Mouse (Mus musculus) limb, embryonic 14.5 days (tissue): ENCODE results near the gene 5330417C22Rik. TPM values are rescaled to one million over a fixed set of nuclear protein-coding genes. Genes with fewer than 3 reads are reported as not detected.
A peak's percentile ranks its signal among the peaks of the same experiment; 100 is the strongest.
"Not testable (repeated sequence)": the region's sequence is repeated elsewhere in the genome, so short reads cannot be mapped to it uniquely, and the experiment has no call there.

Experiments
- ATAC-seq: fragments of 200-750 bp; cut with Nextera tagmentation; 2 replicates; pipeline ENCODE4 v1.8.0; 2017; ENCODE audit warnings: low read depth, moderate number of reproducible peaks, moderate TSS enrichment; ENCODE audit not compliant: low FRiP score
- DNase-seq: peaks from one replicate; pipeline ENCODE4 v3.0.0-alpha.2; 2015; ENCODE audit warnings: low spot score
- H3K27ac ChIP-seq: fragments of 300-500 bp; sonication (generic); replicated peaks from 2 replicates; pipeline ENCODE4 v1.5.1; 2014; ENCODE audit warnings: low read depth, mild to moderate bottlenecking, low read length, moderate library complexity, mixed read lengths
- H3K27me3 ChIP-seq: fragments of 300-500 bp; sonication (generic); 2 replicates; pipeline ENCODE4 v1.6.1; 2014; ENCODE audit warnings: low read length, mixed read lengths; ENCODE audit not compliant: control insufficient read depth, insufficient read depth
- H3K36me3 ChIP-seq: fragments of 300-500 bp; sonication (generic); 2 replicates; pipeline ENCODE4 v1.6.1; 2014; ENCODE audit warnings: mild to moderate bottlenecking, low read length, moderate library complexity, mixed read lengths; ENCODE audit not compliant: control insufficient read depth, insufficient read depth
- H3K4me1 ChIP-seq: fragments of 300-500 bp; sonication (generic); 2 replicates; pipeline ENCODE4 v1.6.1; 2014; ENCODE audit warnings: antibody characterized with exemption, low read length, mixed read lengths; ENCODE audit not compliant: control insufficient read depth, insufficient read depth
- H3K4me2 ChIP-seq: fragments of 300-500 bp; sonication (generic); replicated peaks from 2 replicates; pipeline ENCODE4 v1.6.1; 2014; ENCODE audit warnings: low read depth, mild to moderate bottlenecking, low read length, moderate library complexity; ENCODE audit not compliant: severe bottlenecking
- H3K4me3 ChIP-seq: fragments of 300-500 bp; sonication (generic); replicated peaks from 2 replicates; pipeline ENCODE4 v1.5.1; 2014; ENCODE audit warnings: low read length
- H3K9ac ChIP-seq: fragments of 300-500 bp; sonication (generic); 2 replicates; pipeline ENCODE4 v1.6.1; 2014; ENCODE audit warnings: mild to moderate bottlenecking, low read depth, low read length, moderate library complexity; ENCODE audit not compliant: severe bottlenecking
- H3K9me3 ChIP-seq: fragments of 300-500 bp; sonication (generic); 2 replicates; pipeline ENCODE4 v1.6.1; 2016; ENCODE audit warnings: low read length; ENCODE audit not compliant: control insufficient read depth
- POLR2A ChIP-seq: fragments of 200-500 bp; IDR thresholded peaks from 2 replicates; pipeline ENCODE4 v1.8.0; 2012; ENCODE audit warnings: inconsistent platforms, mild to moderate bottlenecking, moderate library complexity, borderline replicate concordance; ENCODE audit not compliant: insufficient read depth, insufficient read length; ENCODE audit errors: extremely low read depth
- WGBS: fragments of 180-500 bp; shearing (Covaris S2); extraction: QIAGEN DNeasy Blood & Tissue Kit; methylation state at CpG from one replicate; pipeline ENCODE4 v1.1.7; 2014; 5-methylcytosine and 5-hydroxymethylcytosine counted together
- polyA plus RNA-seq, 2 experiments: library from polyadenylated mRNA; depleted of rRNA in 1 of 2; stranded (reverse) in 1 of 2; unstranded in 1 of 2; fragments of >200 nt; fragmentation: Nextera tagmentation in 1 of 2; extraction: Ambion mirVana in 1 of 2; gene quantifications; 2 replicates each; pipeline versions ENCODE4 v1.2.1 to v1.2.3; 2012 to 2014

5330417C22Rik gene
- polyA plus RNA-seq, 2 experiments = 0.39 to 0.83 TPM

DNA sequence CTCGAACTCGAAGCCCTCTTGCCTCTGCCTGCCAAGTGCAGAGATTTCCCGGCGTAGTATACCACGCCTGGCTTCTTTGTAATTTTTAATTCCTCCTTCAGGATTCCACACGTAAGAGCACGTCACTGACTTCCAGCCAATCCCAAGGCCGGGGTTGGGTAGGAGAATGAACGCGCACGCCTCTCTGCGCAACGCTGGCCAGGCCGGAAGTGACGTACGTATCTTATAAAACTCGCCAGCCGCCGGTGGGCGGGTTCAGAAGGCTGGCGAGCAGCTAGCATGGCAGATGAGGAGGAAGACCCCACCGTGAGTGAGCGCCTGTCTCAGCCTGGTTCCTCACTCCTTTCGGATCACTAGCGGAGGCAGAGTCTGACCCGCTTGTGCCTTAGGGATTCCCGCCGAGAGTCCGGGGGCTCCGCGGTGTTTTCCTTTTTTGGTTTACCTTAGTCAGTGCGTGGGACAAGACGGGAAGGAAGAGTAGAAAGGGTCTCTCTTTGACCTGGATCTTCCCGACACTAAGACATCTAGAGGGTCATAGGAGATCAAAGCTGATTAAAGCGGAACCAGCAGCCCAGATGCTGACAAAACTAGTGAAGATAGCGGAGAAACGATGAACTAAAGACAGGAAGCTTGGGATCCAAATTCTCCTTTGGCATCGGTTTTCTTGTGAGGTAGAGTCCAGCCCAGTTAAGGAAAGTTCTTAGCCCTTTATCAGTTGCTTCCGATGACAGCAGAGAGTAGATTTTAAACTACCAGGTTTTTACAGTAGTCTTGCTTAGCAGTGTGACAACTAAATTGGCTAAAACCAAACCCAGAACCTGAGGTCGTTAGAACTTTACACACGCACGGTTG lies 35.3 kb upstream of the 5330417C22Rik start, which contains the start of gene Taf13:
TSS of gene Taf13 (plus strand) at position 256 of the 852 bp plus-strand sequence.
- H3K9ac ChIP-seq = peak within 1 kb of the TSS; percentile 75
- no peaks in the 10 kb centered on the region for H3K9me3 ChIP-seq
- peak; percentile 98 for DNase-seq
- peak; percentile 99 for ATAC-seq
- no peaks in the 10 kb centered on the region for H3K27me3 ChIP-seq
- no peaks in the 10 kb centered on the region for H3K36me3 ChIP-seq
- H3K4me3 ChIP-seq = peak within 1 kb of the TSS; percentile 68
- under 1% methylated on average over 42 of the region's 42 CpGs for WGBS
- H3K27ac ChIP-seq = peak within 1 kb of the TSS; percentile 52; the same call in 1 of the 2 replicates
- H3K4me1 ChIP-seq = peaks cover 7% of the 10 kb centered on the region
- peak within 1 kb of the TSS; percentile 67 for H3K4me2 ChIP-seq
- peak; percentile 100; the same call in 1 of the 2 replicates for TF ChIP-seq POLR2A

GRCm38 (mm10) chr3:108570813-108571212 lies 34.5 kb upstream of the 5330417C22Rik start:
- H3K27ac ChIP-seq = 0 out of 2 replicates have a peak overlapping the region, but pooled peaks have one; percentile 27
- H3K9me3 ChIP-seq = no peaks in the 10 kb centered on the region
- DNase-seq = no peak
- 89% methylated on average over 14 of the region's 14 CpGs for WGBS
- no peak for TF ChIP-seq POLR2A
- peak overlapping the region; percentile 45; the same call in 1 of the 2 replicates for H3K4me2 ChIP-seq
- peak overlapping the region; percentile 68 for H3K4me3 ChIP-seq
- no peak overlapping the region for H3K9ac ChIP-seq
- no peaks in the 10 kb centered on the region for H3K27me3 ChIP-seq
- H3K36me3 ChIP-seq = no peaks in the 10 kb centered on the region
- no peak for ATAC-seq
- peaks cover 7% of the 10 kb centered on the region for H3K4me1 ChIP-seq

DNA sequence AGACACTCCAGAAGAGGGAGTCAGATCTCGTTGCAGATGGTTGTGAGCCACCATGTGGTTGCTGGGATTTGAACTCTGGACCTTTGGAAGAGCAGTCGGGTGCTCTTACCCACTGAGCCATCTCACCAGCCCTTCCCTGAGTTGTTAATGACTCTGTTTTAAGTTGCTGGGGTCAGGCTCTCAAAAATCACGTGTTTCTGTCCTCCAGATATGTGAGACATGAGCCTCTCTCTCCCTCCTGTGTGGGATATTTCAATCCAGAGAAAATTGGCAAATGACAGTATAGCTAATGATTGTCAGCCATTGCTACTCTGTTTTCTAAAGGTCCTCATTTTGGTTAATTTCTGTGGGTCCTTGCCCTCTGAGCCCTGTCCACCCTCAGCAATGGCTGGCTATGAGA lies 33.3 kb upstream of the 5330417C22Rik start:
- H3K27me3 ChIP-seq, H3K4me2 ChIP-seq, H3K4me3 ChIP-seq, DNase-seq, H3K27ac ChIP-seq, H3K36me3 ChIP-seq, ATAC-seq, H3K4me1 ChIP-seq, H3K9me3 ChIP-seq, H3K9ac ChIP-seq: not testable (repeated sequence)
- 62% methylated on average over 2 of the region's 3 CpGs for WGBS

DNA sequence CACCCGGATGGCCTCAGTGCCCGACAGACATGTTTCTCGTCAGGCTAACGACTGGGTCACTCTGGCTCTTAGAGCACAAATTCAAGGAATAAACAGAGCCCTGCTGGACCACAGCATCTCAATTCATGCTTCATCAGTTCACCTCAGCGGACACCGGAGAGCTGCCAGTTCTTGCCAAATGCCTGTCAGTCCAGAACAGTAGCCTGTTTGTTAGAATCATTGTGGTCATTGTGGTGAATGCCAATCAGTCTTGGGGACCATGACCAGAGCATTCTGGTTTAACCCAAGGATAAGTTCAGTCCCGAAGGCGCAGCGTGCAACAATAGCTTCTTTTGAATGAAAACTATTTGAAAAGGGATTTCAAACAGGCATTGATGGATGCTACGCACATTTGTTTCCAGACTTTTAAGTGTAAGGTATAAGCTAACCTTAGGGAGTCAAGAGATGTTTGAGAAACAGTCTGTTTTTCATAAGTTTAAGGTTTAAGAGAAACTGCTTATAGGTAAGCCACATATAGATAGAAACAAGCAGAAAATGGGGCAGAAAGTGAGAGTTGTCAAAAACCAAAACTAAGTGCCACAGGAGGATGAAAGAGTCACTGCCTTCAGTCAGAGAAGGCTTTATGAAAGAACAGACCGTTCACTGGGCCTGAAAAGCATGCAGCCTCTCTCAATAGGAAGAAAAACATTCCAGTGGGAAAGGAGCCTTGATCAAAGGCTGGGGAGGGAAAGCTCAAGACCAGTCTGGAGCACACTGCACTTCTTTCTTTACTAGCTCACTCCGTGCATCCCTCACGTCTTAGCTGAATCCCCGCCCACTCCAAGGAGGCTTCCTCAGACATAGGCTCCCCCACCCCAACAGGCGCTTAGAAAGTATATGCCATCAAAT lies 31.9 kb upstream of the 5330417C22Rik start:
- H3K4me1 ChIP-seq = peaks cover 7% of the 10 kb centered on the region
- H3K4me2 ChIP-seq = no peak overlapping the region
- H3K4me3 ChIP-seq = no peak overlapping the region
- TF ChIP-seq POLR2A = no peak
- no peaks in the 10 kb centered on the region for H3K9me3 ChIP-seq
- WGBS = 58% methylated on average over 15 of the region's 15 CpGs
- ATAC-seq = no peak
- no peak overlapping the region for H3K9ac ChIP-seq
- H3K36me3 ChIP-seq = no peaks in the 10 kb centered on the region
- 0 out of 2 replicates have a peak overlapping the region, but pooled peaks have one; percentile 19 for H3K27ac ChIP-seq
- peak; percentile 16 for DNase-seq
- H3K27me3 ChIP-seq = no peaks in the 10 kb centered on the region

DNA sequence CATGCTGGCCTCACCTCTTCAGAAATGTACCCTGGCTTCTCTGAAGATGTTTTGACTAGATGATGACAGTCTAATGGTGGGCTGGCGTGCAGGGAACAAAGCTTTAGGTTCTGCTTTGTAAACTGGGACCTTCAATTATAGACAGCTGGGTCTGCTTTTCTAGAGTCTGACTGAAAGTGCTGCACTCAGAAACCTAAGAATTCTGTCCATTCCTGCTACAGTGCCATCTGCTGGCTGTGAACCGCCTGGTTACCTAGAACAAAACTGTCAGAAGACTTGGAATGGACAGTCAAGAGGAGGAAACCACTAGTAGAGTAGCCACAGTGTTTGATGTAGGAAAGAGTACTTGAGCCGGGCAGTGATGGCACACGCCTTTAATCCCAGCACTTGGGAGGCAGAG lies 27.0 kb upstream of the 5330417C22Rik start:
- Histone ChIP-seq H3K9me3 (no peaks in the 10 kb centered on the region), H3K9ac (peak overlapping the region; percentile 32), H3K36me3 (peaks cover 16% of the 10 kb centered on the region), H3K4me2 (peak overlapping the region; percentile 89), H3K4me1 (peaks cover 12% of the 10 kb centered on the region; the same call in 1 of the 2 replicates), H3K27me3 (no peaks in the 10 kb centered on the region), H3K27ac (peak overlapping the region; percentile 88), H3K4me3 (peak overlapping the region; percentile 68)
- no peak for TF ChIP-seq POLR2A
- 4% methylated on average over 4 of the region's 4 CpGs for WGBS
- peak; percentile 90 for DNase-seq
- peak; percentile 30; the same call in 1 of the 2 replicates for ATAC-seq
